Mouse (Mus musculus) intestine, postnatal 0 days (tissue): ENCODE data around the gene Ifna4. TPM values are rescaled to one million over a fixed set of nuclear protein-coding genes. Genes with fewer than 3 reads are reported as not detected.
A peak's percentile ranks its signal among the peaks of the same experiment; 100 is the strongest.

Experiments
- ATAC-seq: fragments of 200-750 bp; cut with Nextera tagmentation; 2 replicates; pipeline ENCODE4 v1.8.0; 2017; ENCODE audit warnings: mild to moderate bottlenecking, moderate TSS enrichment, moderate library complexity
- H3K27ac ChIP-seq: fragments of 300-500 bp; sonication (generic); 2 replicates; pipeline ENCODE4 v1.5.1; 2014; ENCODE audit warnings: mild to moderate bottlenecking, low read depth, low read length, moderate library complexity
- H3K27me3 ChIP-seq: fragments of 300-500 bp; sonication (generic); replicated peaks from 2 replicates; pipeline ENCODE4 v1.6.1; 2014; ENCODE audit warnings: low read length, mixed read lengths; ENCODE audit not compliant: control insufficient read depth, insufficient read depth
- H3K36me3 ChIP-seq: fragments of 300-500 bp; sonication (generic); 2 replicates; pipeline ENCODE4 v1.6.1; 2014; ENCODE audit warnings: mild to moderate bottlenecking, moderate library complexity; ENCODE audit not compliant: control insufficient read depth, insufficient read depth
- H3K4me1 ChIP-seq: fragments of 300-500 bp; sonication (generic); replicated peaks from 2 replicates; pipeline ENCODE4 v1.6.1; 2014; ENCODE audit warnings: antibody characterized with exemption, low read length, mixed read lengths; ENCODE audit not compliant: control insufficient read depth, insufficient read depth
- H3K4me2 ChIP-seq: fragments of 300-500 bp; sonication (generic); replicated peaks from 2 replicates; pipeline ENCODE4 v1.6.1; 2014; ENCODE audit warnings: low read depth, mild to moderate bottlenecking, moderate library complexity
- H3K4me3 ChIP-seq: fragments of 300-500 bp; sonication (generic); 2 replicates; pipeline ENCODE4 v1.5.1; 2014; ENCODE audit warnings: low read depth, low read length
- H3K9ac ChIP-seq: fragments of 300-500 bp; sonication (generic); 2 replicates; pipeline ENCODE4 v1.6.1; 2014; ENCODE audit warnings: mild to moderate bottlenecking, low read depth, low read length
- H3K9me3 ChIP-seq: fragments of 300-500 bp; sonication (generic); 2 replicates; pipeline ENCODE4 v1.6.1; 2016; ENCODE audit warnings: mixed run types; ENCODE audit not compliant: control insufficient read depth
- CTCF ChIP-seq: sonication (generic); IDR thresholded peaks from 2 replicates; pipeline ENCODE4 v1.5.1; 2016; ENCODE audit warnings: low read depth, mild to moderate bottlenecking, control low read depth, antibody characterized with exemption, moderate library complexity
- WGBS: fragments of 180-500 bp; shearing (Covaris S2); extraction: QIAGEN DNeasy Blood & Tissue Kit; methylation state at CpG from one replicate; pipeline ENCODE4 v1.1.7; 2014; 5-methylcytosine and 5-hydroxymethylcytosine counted together
- polyA plus RNA-seq: library from polyadenylated mRNA; unstranded; fragments of >200 nt; fragmentation: Nextera tagmentation; extraction: Ambion mirVana; gene quantifications from 2 replicates; pipeline ENCODE4 v1.2.1, GENCODE M21; 2015

The Ifna4 gene
- polyA plus RNA-seq, 1 experiment from 2014 or later, result not detected

- no peak overlapping the region for H3K4me3 ChIP-seq
- 17% methylated on average over 7 of the region's 7 CpGs for WGBS
These were observed 21.6 kb downstream of the Ifna4 start for GRCm38 (mm10) chr4:88863309-88863708.

DNA sequence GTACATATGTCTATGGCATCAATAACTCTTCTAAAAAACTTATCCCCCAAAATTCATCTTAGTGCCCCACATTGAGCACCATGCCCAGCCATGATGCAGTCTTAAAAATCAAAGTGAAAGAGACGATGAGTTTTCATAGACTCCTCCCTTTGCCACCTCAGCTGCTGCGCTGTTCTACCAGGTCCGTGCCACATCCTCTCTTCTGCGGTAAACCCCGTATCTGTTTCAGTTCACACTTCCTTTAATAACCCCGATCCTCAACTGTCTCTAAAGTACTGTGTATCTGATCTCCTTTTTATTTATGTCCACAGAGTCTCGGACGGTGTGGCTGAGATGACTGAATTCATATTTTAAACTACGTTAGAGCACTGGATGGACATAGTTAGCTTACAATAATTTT lies 22.9 kb downstream of the Ifna4 start:
- ATAC-seq, result no peak
- no peak for TF ChIP-seq CTCF
- WGBS, result 71% methylated on average over 9 of the region's 9 CpGs

More at GRCm38 (mm10) chr4:88863309-88863708, 21.6 kb downstream of the Ifna4 start:
- Histone ChIP-seq H3K9ac (no peak overlapping the region), H3K4me2 (no peak overlapping the region), H3K27me3 (no peaks in the 10 kb centered on the region), H3K4me1 (no peaks in the 10 kb centered on the region), H3K36me3 (no peaks in the 10 kb centered on the region), H3K27ac (no peak overlapping the region), H3K9me3 (no peaks in the 10 kb centered on the region)
- no peak for ATAC-seq
- TF ChIP-seq CTCF, result no peak

DNA sequence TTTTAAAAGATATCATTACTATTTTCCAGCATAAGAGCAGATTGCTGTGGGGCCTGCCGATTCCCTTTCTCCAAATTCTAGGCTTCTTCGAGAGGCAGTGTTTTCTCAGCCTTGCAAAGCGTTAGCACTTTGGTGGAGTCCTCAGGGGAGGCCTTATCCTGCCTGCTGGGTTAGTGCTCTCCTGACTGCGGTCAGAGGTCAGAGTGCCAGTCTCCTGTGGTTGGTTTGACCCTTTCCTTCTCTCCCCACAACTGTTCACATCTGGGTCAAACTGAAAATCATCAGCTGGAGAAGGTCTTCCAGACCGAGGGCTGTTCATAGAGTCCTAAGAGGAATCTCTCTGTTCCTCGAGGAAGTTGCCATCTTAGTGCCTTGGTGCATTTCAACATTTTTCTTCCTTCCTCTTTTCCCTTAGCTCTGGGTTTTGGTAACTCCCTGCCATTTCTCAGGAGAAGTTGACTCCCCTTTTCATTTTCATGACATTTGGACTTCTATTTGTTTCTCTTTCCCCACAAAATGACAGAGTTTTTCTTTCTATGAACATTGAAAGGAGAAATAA lies 23.4 kb downstream of the Ifna4 start:
- 63% methylated on average over 6 of the region's 6 CpGs for WGBS
- no peak for ATAC-seq
- no peak overlapping the region for H3K27ac ChIP-seq
- H3K36me3 ChIP-seq, result no peaks in the 10 kb centered on the region
- H3K9ac ChIP-seq, result no peak overlapping the region
- no peak overlapping the region for H3K4me2 ChIP-seq
- no peaks in the 10 kb centered on the region for H3K4me1 ChIP-seq
- no peak overlapping the region for H3K4me3 ChIP-seq
- no peaks in the 10 kb centered on the region for H3K9me3 ChIP-seq
- no peaks in the 10 kb centered on the region for H3K27me3 ChIP-seq
- TF ChIP-seq CTCF, result no peak

More for the DNA sequence above, 22.9 kb downstream of the Ifna4 start:
- Histone ChIP-seq H3K9ac (no peak overlapping the region), H3K36me3 (no peaks in the 10 kb centered on the region), H3K9me3 (no peaks in the 10 kb centered on the region), H3K4me2 (no peak overlapping the region), H3K27me3 (no peaks in the 10 kb centered on the region), H3K27ac (no peak overlapping the region), H3K4me1 (no peaks in the 10 kb centered on the region), H3K4me3 (no peak overlapping the region)

DNA sequence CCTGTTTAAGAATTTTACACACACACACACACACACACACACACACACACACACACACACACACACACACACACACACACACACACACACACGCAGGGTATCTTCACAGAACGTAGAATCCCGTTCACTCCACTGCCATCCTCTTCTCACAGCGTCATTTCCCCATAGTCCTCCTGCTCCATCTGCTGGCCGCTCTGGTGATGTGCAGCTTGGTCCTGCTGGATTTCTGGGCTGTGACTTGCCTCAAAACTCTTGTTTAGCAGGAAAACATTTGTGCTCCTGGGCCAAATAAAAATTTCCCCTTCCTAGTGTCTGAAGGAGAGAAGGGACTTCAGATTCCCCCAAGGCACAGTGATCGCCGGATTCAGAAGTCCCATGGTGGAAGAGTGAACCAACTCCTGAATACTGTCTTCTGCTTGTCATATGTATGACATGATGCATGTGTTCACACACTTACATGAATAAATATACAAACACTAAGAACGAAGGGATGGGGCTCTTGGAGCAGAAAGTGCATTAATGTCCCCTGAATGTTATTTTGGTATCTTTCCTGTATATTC lies 25.8 kb downstream of the Ifna4 start:
- Histone ChIP-seq H3K27me3 (no peaks in the 10 kb centered on the region), H3K36me3 (no peaks in the 10 kb centered on the region), H3K4me3 (peak overlapping the region; percentile 47), H3K9me3 (no peaks in the 10 kb centered on the region), H3K4me2 (peak overlapping the region; percentile 82), H3K4me1 (no peaks in the 10 kb centered on the region), H3K27ac (no peak overlapping the region), H3K9ac (no peak overlapping the region)
- peak; percentile 55; the same call in 1 of the 2 replicates for ATAC-seq
- WGBS, result 1% methylated on average over 7 of the region's 8 CpGs
- peak; percentile 95 for TF ChIP-seq CTCF

DNA sequence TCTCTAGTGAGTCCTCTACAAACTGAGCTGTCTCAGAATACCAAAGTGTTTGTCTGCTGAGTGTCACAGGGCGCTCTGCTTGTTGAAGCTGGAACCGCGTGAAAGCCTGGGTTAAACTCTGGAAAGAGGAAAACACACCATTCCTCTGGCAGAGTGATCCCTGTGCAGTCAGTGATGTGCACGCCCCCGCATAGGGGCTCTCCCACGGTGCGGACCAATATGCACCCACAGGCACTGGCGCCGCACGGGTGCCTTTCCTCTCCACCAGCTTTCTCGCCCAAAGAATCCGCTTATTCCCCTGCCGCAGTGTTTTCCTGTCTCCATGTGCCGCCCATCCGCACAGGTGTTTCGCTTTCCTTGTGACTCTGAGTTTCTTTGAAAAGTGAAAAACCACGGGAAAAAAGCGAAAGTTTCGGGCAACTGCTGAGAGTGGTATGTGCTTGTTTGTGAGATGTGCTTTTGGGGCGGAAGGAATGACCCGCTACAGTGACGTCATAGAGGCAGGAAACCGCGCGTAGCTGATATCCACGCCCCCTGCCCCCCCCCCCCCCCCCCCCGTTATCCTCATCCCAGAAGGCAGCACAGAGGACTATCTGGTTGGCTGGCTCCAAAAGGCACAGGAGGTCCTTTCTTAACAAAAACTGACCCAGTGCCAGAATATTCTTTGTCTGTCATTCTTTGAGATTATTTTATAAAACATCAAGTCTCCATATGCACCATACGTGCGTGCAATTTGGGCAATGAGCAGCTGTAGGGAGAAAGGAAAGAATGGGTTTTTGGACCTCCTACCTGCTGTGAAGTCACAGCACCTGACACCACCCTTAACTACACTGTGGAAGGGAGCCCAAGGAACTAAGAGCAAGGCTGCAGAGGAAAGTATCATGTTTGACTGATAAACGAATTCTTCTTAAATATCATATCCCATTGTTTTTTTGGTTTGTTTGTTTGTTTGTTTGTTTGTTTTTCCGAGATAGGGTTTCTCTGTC lies 26.6 kb downstream of the Ifna4 start:
- Histone ChIP-seq H3K9me3 (no peaks in the 10 kb centered on the region), H3K9ac (peak overlapping the region; percentile 53; the same call in 1 of the 2 replicates), H3K4me1 (no peaks in the 10 kb centered on the region), H3K4me2 (peak overlapping the region; percentile 82), H3K36me3 (no peaks in the 10 kb centered on the region), H3K27ac (no peak overlapping the region), H3K27me3 (no peaks in the 10 kb centered on the region), H3K4me3 (peak overlapping the region; percentile 47)
- WGBS, result 8% methylated on average over 31 of the region's 31 CpGs
- no peak for TF ChIP-seq CTCF
- ATAC-seq, result peak; percentile 32

GRCm38 (mm10) chr4:88872691-88873090 lies 31.0 kb downstream of the Ifna4 start:
- Histone ChIP-seq H3K27ac (no peak overlapping the region), H3K27me3 (no peaks in the 10 kb centered on the region), H3K9ac (no peak overlapping the region), H3K4me1 (no peaks in the 10 kb centered on the region), H3K4me3 (no peak overlapping the region), H3K9me3 (no peaks in the 10 kb centered on the region), H3K4me2 (no peak overlapping the region), H3K36me3 (no peaks in the 10 kb centered on the region)
- TF ChIP-seq CTCF, result peak; percentile 83
- ATAC-seq, result no peak
- 0% methylated on average over 2 of the region's 2 CpGs for WGBS
